27 mouse cellular contexts compared by ENCODE assay signal in the genomic region with DNA sequence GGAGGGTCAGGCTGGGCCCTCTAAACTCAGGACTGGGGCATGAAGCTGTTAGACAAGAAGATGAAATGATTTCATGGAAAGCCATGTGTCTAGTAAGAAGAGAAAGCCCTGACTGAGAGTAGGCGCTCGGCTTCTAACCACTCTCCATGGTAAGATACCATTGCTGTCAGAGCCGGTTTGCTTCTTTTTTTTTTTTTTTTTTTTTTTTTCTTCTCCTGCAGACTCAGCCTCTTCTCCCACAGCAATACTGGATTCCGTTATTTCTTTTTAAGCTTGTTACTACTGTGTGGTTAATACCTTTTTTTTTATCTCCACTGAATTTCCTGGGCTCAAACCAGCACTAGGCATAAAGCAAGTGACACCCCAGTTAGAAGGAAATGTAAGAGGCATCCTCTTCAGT.
A peak's percentile ranks its signal among the peaks of the same experiment; 100 is the strongest.
DNase-seq lines count a peak whose midpoint lies in the region; ATAC-seq and TF ChIP-seq lines count a peak whose summit lies in the region.
"Had no signal": no experiment of that assay in that cellular context is flagged by ENCODE, and none has a peak within 500 bp of the region (broad histone marks: within the 10 kb centered on the region; RNA-seq: fewer than 3 reads in every experiment).

No protein-coding gene starts in this region.

- intact Hi-C loops in heart, postnatal 36 days (cut with DNase I), result no loop called here

- H3K9ac ChIP-seq in heart, embryonic 14.5 days (ENCODE audit: low read length), result no peak overlapping the region
- 0 out of 2 replicates have a peak overlapping the region, but pooled peaks have one; percentile 7 for H3K9ac ChIP-seq in liver, embryonic 16.5 days (ENCODE audit: low read depth, low read length)
- no peak overlapping the region for H3K9ac ChIP-seq in liver, embryonic 11.5 days (ENCODE audit: low read depth, low read length)
- H3K9ac ChIP-seq in neural tube, embryonic 15.5 days (replicated peaks), result no peak overlapping the region
- no peak overlapping the region for H3K9ac ChIP-seq in limb, embryonic 14.5 days (ENCODE audit: low read depth, low read length, severe bottlenecking)
- H3K9ac ChIP-seq: embryonic facial prominence, embryonic 13.5 days; hindbrain, embryonic 14.5 days; limb, embryonic 12.5 days; liver, embryonic 12.5 days; neural tube, embryonic 13.5 days had no signal

- no peaks in the 10 kb centered on the region for H3K9me3 ChIP-seq in heart, embryonic 14.5 days (ENCODE audit: control insufficient read depth, low read length)
- H3K9me3 ChIP-seq in liver, embryonic 16.5 days (replicated peaks; ENCODE audit: control insufficient read depth, low read length), result no peaks in the 10 kb centered on the region
- H3K9me3 ChIP-seq in liver, embryonic 11.5 days (ENCODE audit: control insufficient read depth, low read length), result no peaks in the 10 kb centered on the region
- H3K9me3 ChIP-seq in neural tube, embryonic 15.5 days (replicated peaks), result no peaks in the 10 kb centered on the region
- no peaks in the 10 kb centered on the region for H3K9me3 ChIP-seq in limb, embryonic 14.5 days (ENCODE audit: control insufficient read depth, low read length)
- H3K9me3 ChIP-seq: embryonic facial prominence, embryonic 13.5 days; forebrain, embryonic 10.5 days; limb, embryonic 12.5 days; liver, embryonic 12.5 days; neural tube, embryonic 13.5 days had no signal

- H3K4me2 ChIP-seq in heart, embryonic 14.5 days (ENCODE audit: low read length), result peak overlapping the region; percentile 38; the same call in 1 of the 2 replicates
- no peak overlapping the region for H3K4me2 ChIP-seq in liver, embryonic 16.5 days (ENCODE audit: low read depth, low read length)
- no peak overlapping the region for H3K4me2 ChIP-seq in liver, embryonic 11.5 days
- peak overlapping the region; percentile 29; the same call in 1 of the 2 replicates for H3K4me2 ChIP-seq in neural tube, embryonic 15.5 days
- 0 out of 2 replicates have a peak overlapping the region, but pooled peaks have one; percentile 14 for H3K4me2 ChIP-seq in limb, embryonic 14.5 days (replicated peaks; ENCODE audit: low read depth, low read length, severe bottlenecking)
- H3K4me2 ChIP-seq: hindbrain, embryonic 14.5 days; limb, embryonic 12.5 days; liver, embryonic 12.5 days; neural tube, embryonic 13.5 days had no signal

- H3K36me3 ChIP-seq in heart, embryonic 14.5 days (ENCODE audit: control insufficient read depth, insufficient read depth, low read length), result no peaks in the 10 kb centered on the region
- no peaks in the 10 kb centered on the region for H3K36me3 ChIP-seq in liver, embryonic 16.5 days (ENCODE audit: control insufficient read depth, insufficient read depth)
- H3K36me3 ChIP-seq in liver, embryonic 11.5 days (ENCODE audit: control insufficient read depth, insufficient read depth, low read length), result no peaks in the 10 kb centered on the region
- no peaks in the 10 kb centered on the region for H3K36me3 ChIP-seq in neural tube, embryonic 15.5 days
- no peaks in the 10 kb centered on the region for H3K36me3 ChIP-seq in limb, embryonic 14.5 days (ENCODE audit: control insufficient read depth, insufficient read depth, low read length)
- H3K36me3 ChIP-seq: embryonic facial prominence, embryonic 13.5 days; forebrain, embryonic 10.5 days; limb, embryonic 12.5 days; liver, embryonic 12.5 days; neural tube, embryonic 13.5 days had no signal

- no peak overlapping the region for H3K4me3 ChIP-seq in heart, embryonic 14.5 days (ENCODE audit: control insufficient read depth in 1 of 2, insufficient read depth in 1 of 2, low read depth in 1 of 2, low read length in 2 of 2)
- no peak overlapping the region for H3K4me3 ChIP-seq in liver, embryonic 16.5 days (ENCODE audit: low read depth, low read length)
- no peak overlapping the region for H3K4me3 ChIP-seq in liver, embryonic 11.5 days (ENCODE audit: low read depth, low read length)
- no peak overlapping the region for H3K4me3 ChIP-seq in neural tube, embryonic 15.5 days (replicated peaks)
- no peak overlapping the region for H3K4me3 ChIP-seq in limb, embryonic 14.5 days (replicated peaks; ENCODE audit: low read length)
- H3K4me3 ChIP-seq: embryonic facial prominence, embryonic 13.5 days; forebrain, embryonic 10.5 days; limb, embryonic 12.5 days; liver, embryonic 12.5 days; myocyte; neural tube, embryonic 13.5 days had no signal

- 75% methylated on average over 4 of the region's 4 CpGs for WGBS in heart, embryonic 14.5 days
- 74% methylated on average over 4 of the region's 4 CpGs for WGBS in liver, embryonic 16.5 days (ENCODE audit: insufficient replicate concordance)
- 78% methylated on average over 4 of the region's 4 CpGs for WGBS in liver, embryonic 11.5 days
- 74% methylated on average over 4 of the region's 4 CpGs for WGBS in neural tube, embryonic 15.5 days
- WGBS in limb, embryonic 14.5 days, result 78% methylated on average over 4 of the region's 4 CpGs

- DNase-seq in heart, postnatal 36 days, result no peak
- DNase-seq in liver, embryonic 11.5 days (ENCODE audit: low spot score), result no peak
- DNase-seq in neural tube, embryonic 10.5 days (ENCODE audit: extremely low spot score, low spot score), result no peak
- DNase-seq in limb, embryonic 14.5 days (ENCODE audit: low spot score), result no peak
- DNase-seq in kidney, adult 11 months, result no peak
- DNase-seq: adrenal gland, postnatal 10 days; cerebellum, adult 11 months; cerebellum, adult 9-11 months; gastrocnemius, postnatal 10 days; kidney, adult 9 months; layer of hippocampus, adult 9-11 months; thymus, adult 2 months; thymus, postnatal 36 days had no signal

- H3K27ac ChIP-seq in heart, embryonic 14.5 days (replicated peaks in 1 of 2; ENCODE audit: control insufficient read depth in 1 of 2, insufficient read depth in 1 of 2, low read depth in 2 of 2, low read length in 2 of 2), result no peak overlapping the region
- no peak overlapping the region; the same call in 1 of the 2 replicates for H3K27ac ChIP-seq in liver, embryonic 16.5 days (ENCODE audit: low read length)
- H3K27ac ChIP-seq in liver, embryonic 11.5 days (ENCODE audit: low read depth, low read length), result no peak overlapping the region
- no peak overlapping the region for H3K27ac ChIP-seq in neural tube, embryonic 15.5 days (replicated peaks)
- no peak overlapping the region for H3K27ac ChIP-seq in limb, embryonic 14.5 days (replicated peaks; ENCODE audit: low read depth, low read length)
- H3K27ac ChIP-seq: embryonic facial prominence, embryonic 13.5 days; forebrain, embryonic 10.5 days; hindbrain, embryonic 14.5 days; limb, embryonic 12.5 days; liver, embryonic 12.5 days; macrophage; neural tube, embryonic 13.5 days had no signal

- peaks cover 2 to 5% of the 10 kb centered on the region in 2 experiments; a peak in 2 of 4 replicates for H3K4me1 ChIP-seq in heart, embryonic 14.5 days (ENCODE audit: control insufficient read depth in 2 of 2, insufficient read depth in 2 of 2, low read length in 2 of 2)
- peaks cover 16% of the 10 kb centered on the region for H3K4me1 ChIP-seq in liver, embryonic 16.5 days (ENCODE audit: control insufficient read depth, low read depth, low read length)
- H3K4me1 ChIP-seq in liver, embryonic 11.5 days (replicated peaks; ENCODE audit: control insufficient read depth, insufficient read depth, low read length), result no peaks in the 10 kb centered on the region; the same call in 1 of the 2 replicates
- H3K4me1 ChIP-seq in neural tube, embryonic 15.5 days, result peaks cover 9% of the 10 kb centered on the region; the same call in 1 of the 2 replicates
- H3K4me1 ChIP-seq in limb, embryonic 14.5 days (ENCODE audit: control insufficient read depth, insufficient read depth, low read length), result no peaks in the 10 kb centered on the region
- H3K4me1 ChIP-seq: embryonic facial prominence, embryonic 13.5 days; forebrain, embryonic 10.5 days; limb, embryonic 12.5 days had no signal

- TF ChIP-seq POLR2A in limb, embryonic 14.5 days (IDR thresholded peaks at IDR 0.05; ENCODE audit: borderline replicate concordance, extremely low read depth, insufficient read depth, insufficient read length), result no peak

- ATAC-seq in heart, embryonic 14.5 days (ENCODE audit: insufficient number of reproducible peaks, insufficient read depth, low FRiP score, low read depth), result no peak
- no peak for ATAC-seq in liver, embryonic 16.5 days (ENCODE audit: low read depth)
- no peak for ATAC-seq in liver, embryonic 11.5 days (replicated peaks; ENCODE audit: low FRiP score)
- ATAC-seq in neural tube, embryonic 15.5 days (ENCODE audit: low FRiP score), result no peak
- ATAC-seq in limb, embryonic 14.5 days (ENCODE audit: low FRiP score, low read depth), result no peak
- ATAC-seq: forebrain, embryonic 16.5 days; inflammation-experienced regulatory T-cells, adult 6 months; midbrain, embryonic 16.5 days had no signal

- H3K27me3 ChIP-seq in heart, embryonic 14.5 days (ENCODE audit: control insufficient read depth, insufficient read depth, low read length), result no peaks in the 10 kb centered on the region
- H3K27me3 ChIP-seq in liver, embryonic 16.5 days (ENCODE audit: control insufficient read depth, insufficient read depth, low read depth, low read length), result no peaks in the 10 kb centered on the region
- no peaks in the 10 kb centered on the region for H3K27me3 ChIP-seq in liver, embryonic 11.5 days (replicated peaks; ENCODE audit: control insufficient read depth, insufficient read depth, low read length)
- H3K27me3 ChIP-seq in neural tube, embryonic 15.5 days (replicated peaks), result no peaks in the 10 kb centered on the region
- H3K27me3 ChIP-seq in limb, embryonic 14.5 days (ENCODE audit: control insufficient read depth, insufficient read depth, low read length), result no peaks in the 10 kb centered on the region
- H3K27me3 ChIP-seq: embryonic facial prominence, embryonic 13.5 days; limb, embryonic 12.5 days; neural tube, embryonic 13.5 days had no signal

Comparison
In these comparisons a context has a peak if more than half of its experiments do, and no peak if none do; other contexts are left out.
1. H3K4me2 ChIP-seq: peak in heart, embryonic 14.5 days (single experiment), neural tube, embryonic 15.5 days (single experiment) and limb, embryonic 14.5 days (single experiment); none in liver, embryonic 16.5 days (single experiment) and liver, embryonic 11.5 days (single experiment).